Mouse (Mus musculus) intestine, embryonic 14.5 days (tissue): ENCODE measurements around the gene Rreb1. TPM values are rescaled to one million over a fixed set of nuclear protein-coding genes. Genes with fewer than 3 reads are reported as not detected.

ENCODE experiments used
- ATAC-seq: fragments of 200-750 bp; cut with Nextera tagmentation; replicated peaks from 2 replicates; pipeline ENCODE4 v1.8.0; 2017; ENCODE audit warnings: low read depth, moderate number of reproducible peaks, moderate TSS enrichment, moderate library complexity; ENCODE audit not compliant: low FRiP score, low TSS enrichment
- DNase-seq: peaks from one replicate; pipeline ENCODE4 v3.0.0-alpha.2; 2018; ENCODE audit warnings: low spot score
- H3K27ac ChIP-seq: fragments of 300-500 bp; sonication (generic); 2 replicates; pipeline ENCODE4 v1.5.1; 2014; ENCODE audit warnings: low read depth, mild to moderate bottlenecking, control low read depth
- H3K27me3 ChIP-seq: fragments of 300-500 bp; sonication (generic); replicated peaks from 2 replicates; pipeline ENCODE4 v1.6.1; 2014; ENCODE audit warnings: low read length, control low read depth; ENCODE audit not compliant: control insufficient read depth, insufficient read depth
- H3K36me3 ChIP-seq: fragments of 300-500 bp; sonication (generic); 2 replicates; pipeline ENCODE4 v1.6.1; 2014; ENCODE audit warnings: low read length, control low read depth; ENCODE audit not compliant: control insufficient read depth, insufficient read depth
- H3K4me1 ChIP-seq: fragments of 300-500 bp; sonication (generic); replicated peaks from 2 replicates; pipeline ENCODE4 v1.6.1; 2014; ENCODE audit warnings: low read length, control low read depth, mixed read lengths; ENCODE audit not compliant: control insufficient read depth, insufficient read depth
- H3K4me2 ChIP-seq: fragments of 300-500 bp; sonication (generic); 2 replicates; pipeline ENCODE4 v1.6.1; 2014; ENCODE audit warnings: low read length
- H3K4me3 ChIP-seq: fragments of 300-500 bp; sonication (generic); 2 replicates; pipeline ENCODE4 v1.5.1; 2014; ENCODE audit warnings: low read depth, low read length, control low read depth, mixed read lengths
- H3K9ac ChIP-seq: fragments of 300-500 bp; sonication (generic); 2 replicates; pipeline ENCODE4 v1.6.1; 2014; ENCODE audit warnings: mild to moderate bottlenecking, low read length
- H3K9me3 ChIP-seq: fragments of 300-500 bp; sonication (generic); 2 replicates; pipeline ENCODE4 v1.6.1; 2016; ENCODE audit warnings: low read length, control low read depth; ENCODE audit not compliant: control insufficient read depth
- WGBS: fragments of 180-500 bp; shearing (Covaris S2); extraction: QIAGEN DNeasy Blood & Tissue Kit; methylation state at CpG from one replicate; pipeline ENCODE4 v1.1.7; 2014; 5-methylcytosine and 5-hydroxymethylcytosine counted together
- polyA plus RNA-seq: library from polyadenylated mRNA; unstranded; fragments of >200 nt; fragmentation: Nextera tagmentation; extraction: Ambion mirVana; gene quantifications from 2 replicates; pipeline ENCODE4 v1.2.1, GENCODE M21; 2014

The Rreb1 gene
- polyA plus RNA-seq, 1 experiment from 2014 or later: 20.3 TPM

DNA sequence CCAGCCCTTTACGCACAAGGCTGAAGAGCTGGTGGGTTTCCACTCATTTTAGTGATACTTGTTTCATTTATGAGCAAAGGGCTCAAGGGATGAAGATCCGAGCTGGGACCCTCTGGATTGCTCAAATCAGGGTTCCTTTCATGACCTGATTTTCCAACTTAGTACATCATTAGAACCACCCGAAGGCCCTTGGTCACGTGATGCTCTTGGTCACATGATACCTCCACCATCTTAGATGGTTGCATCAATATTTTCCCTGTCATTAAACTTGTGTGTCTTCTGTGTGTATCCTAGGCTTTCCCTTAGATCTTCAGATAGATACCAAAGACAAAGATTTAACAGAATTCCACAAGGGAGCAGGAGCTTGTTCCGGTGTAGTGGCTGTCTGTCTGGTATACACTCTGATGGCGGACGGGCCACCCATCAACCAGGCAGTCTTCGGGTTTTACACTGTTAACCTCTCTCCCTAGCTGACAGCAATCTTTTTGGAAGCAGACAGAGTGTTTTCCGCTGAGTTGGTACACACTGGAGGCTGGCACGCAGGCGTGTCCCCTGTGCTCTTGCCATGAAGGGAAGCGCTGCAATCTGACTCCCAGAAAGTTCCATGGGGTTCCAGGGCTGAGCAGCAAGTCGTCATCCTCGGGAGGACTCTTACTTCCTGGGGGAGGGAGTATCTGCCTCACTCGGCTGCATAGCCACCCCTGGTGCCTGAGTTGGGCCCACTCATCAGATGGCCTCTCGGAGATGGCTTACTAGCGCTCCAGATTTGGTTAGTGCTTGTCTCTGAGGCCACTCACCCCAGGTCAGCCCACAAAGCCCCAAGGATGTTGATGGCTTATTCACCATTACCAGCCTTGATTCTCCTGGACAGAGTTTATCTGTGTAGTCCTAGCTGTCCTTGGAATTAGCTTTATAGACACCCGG is 60.3 kb downstream of the Rreb1 start:
- DNase-seq (no peak), ATAC-seq (no peak)
- H3K4me1 ChIP-seq: peaks cover 7% of the 10 kb centered on the region
- no peak overlapping the region for H3K4me2 ChIP-seq
- 90% methylated on average over 18 of the region's 18 CpGs for WGBS
- H3K9ac ChIP-seq: no peak overlapping the region
- H3K4me3 ChIP-seq: no peak overlapping the region
- no peaks in the 10 kb centered on the region for H3K9me3 ChIP-seq
- no peaks in the 10 kb centered on the region for H3K27me3 ChIP-seq
- H3K27ac ChIP-seq: no peak overlapping the region
- no peaks in the 10 kb centered on the region for H3K36me3 ChIP-seq

GRCm38 (mm10) chr13:37843241-37843640 is 65.0 kb downstream of the Rreb1 start:
- Histone ChIP-seq H3K27ac (no peak overlapping the region), H3K4me1 (no peaks in the 10 kb centered on the region; the same call in 1 of the 2 replicates), H3K4me3 (no peak overlapping the region), H3K36me3 (no peaks in the 10 kb centered on the region), H3K4me2 (no peak overlapping the region), H3K9me3 (no peaks in the 10 kb centered on the region), H3K27me3 (no peaks in the 10 kb centered on the region), H3K9ac (no peak overlapping the region)
- no peak for DNase-seq
- ATAC-seq: no peak
- WGBS: 71% methylated on average over 7 of the region's 7 CpGs

- no peaks in the 10 kb centered on the region for H3K9me3 ChIP-seq
- H3K4me1 ChIP-seq: no peaks in the 10 kb centered on the region; the same call in 1 of the 2 replicates
- no peak overlapping the region for H3K27ac ChIP-seq
- no peak overlapping the region for H3K4me2 ChIP-seq
- 72% methylated on average over 10 of the region's 10 CpGs for WGBS
- no peak overlapping the region for H3K9ac ChIP-seq
- DNase-seq: no peak
- no peak overlapping the region for H3K4me3 ChIP-seq
- H3K36me3 ChIP-seq: no peaks in the 10 kb centered on the region
- no peaks in the 10 kb centered on the region for H3K27me3 ChIP-seq
- no peak for ATAC-seq
Observed at GRCm38 (mm10) chr13:37843844-37844243, 65.6 kb downstream of the Rreb1 start.

DNA sequence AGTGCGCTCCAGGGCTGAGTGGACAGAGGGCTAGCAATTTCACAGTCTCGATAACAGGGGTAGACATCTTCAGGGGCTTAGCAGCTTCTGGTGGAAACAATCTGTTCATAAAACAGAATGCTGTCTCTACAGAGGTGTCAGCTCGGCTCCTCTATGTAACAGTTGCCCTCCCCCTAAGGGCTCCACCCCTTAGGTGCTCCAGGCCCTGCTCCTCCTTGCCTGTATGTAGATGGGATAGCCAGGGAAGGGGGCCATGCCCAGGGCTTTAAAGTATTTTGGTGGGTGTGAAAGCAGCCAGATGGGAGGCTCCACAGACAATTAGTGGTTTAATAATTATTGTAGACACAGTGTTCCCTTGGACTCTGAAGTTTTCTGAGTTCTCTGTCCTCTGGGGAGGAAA is 67.0 kb downstream of the Rreb1 start:
- Histone ChIP-seq H3K9ac (no peak overlapping the region), H3K36me3 (no peaks in the 10 kb centered on the region), H3K4me2 (no peak overlapping the region), H3K27ac (no peak overlapping the region), H3K4me3 (no peak overlapping the region), H3K9me3 (no peaks in the 10 kb centered on the region), H3K4me1 (no peaks in the 10 kb centered on the region; the same call in 1 of the 2 replicates), H3K27me3 (no peaks in the 10 kb centered on the region)
- ATAC-seq (no peak), DNase-seq (no peak)
- 63% methylated on average over 3 of the region's 3 CpGs for WGBS

- H3K4me1 ChIP-seq: no peaks in the 10 kb centered on the region; the same call in 1 of the 2 replicates
- DNase-seq (no peak), ATAC-seq (no peak)
- no peak overlapping the region for H3K4me3 ChIP-seq
- no peaks in the 10 kb centered on the region for H3K9me3 ChIP-seq
- H3K4me2 ChIP-seq: no peak overlapping the region
- H3K36me3 ChIP-seq: no peaks in the 10 kb centered on the region
- no peak overlapping the region for H3K9ac ChIP-seq
- no peaks in the 10 kb centered on the region for H3K27me3 ChIP-seq
- WGBS: 77% methylated on average over 7 of the region's 7 CpGs
- H3K27ac ChIP-seq: no peak overlapping the region
Observed at GRCm38 (mm10) chr13:37845641-37846040, 67.4 kb downstream of the Rreb1 start.

DNA sequence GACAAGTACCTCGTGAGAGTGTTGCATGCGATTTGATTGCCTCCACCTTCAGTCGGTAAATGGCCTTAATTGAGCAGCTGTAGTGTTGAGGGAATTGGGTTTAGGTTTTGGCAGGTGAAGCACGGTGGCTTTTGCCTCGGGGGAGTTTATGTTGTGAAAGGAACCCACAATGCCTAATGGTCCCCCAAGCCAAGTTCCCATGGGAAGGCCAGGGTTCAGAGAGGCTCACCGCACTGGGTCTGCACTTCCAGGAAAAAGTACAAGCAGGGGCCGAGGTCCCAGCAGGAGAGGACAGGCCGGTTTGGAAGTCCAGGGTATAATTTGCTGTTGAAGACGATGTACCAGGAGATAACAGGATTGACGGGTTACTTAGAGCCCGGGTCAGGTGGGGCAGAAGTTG is 68.3 kb downstream of the Rreb1 start:
- Histone ChIP-seq H3K9me3 (no peaks in the 10 kb centered on the region), H3K27ac (no peak overlapping the region), H3K4me1 (no peaks in the 10 kb centered on the region; the same call in 1 of the 2 replicates), H3K27me3 (no peaks in the 10 kb centered on the region), H3K4me2 (no peak overlapping the region), H3K9ac (no peak overlapping the region), H3K4me3 (no peak overlapping the region), H3K36me3 (no peaks in the 10 kb centered on the region)
- ATAC-seq: no peak
- WGBS: 71% methylated on average over 11 of the region's 11 CpGs
- no peak for DNase-seq

DNA sequence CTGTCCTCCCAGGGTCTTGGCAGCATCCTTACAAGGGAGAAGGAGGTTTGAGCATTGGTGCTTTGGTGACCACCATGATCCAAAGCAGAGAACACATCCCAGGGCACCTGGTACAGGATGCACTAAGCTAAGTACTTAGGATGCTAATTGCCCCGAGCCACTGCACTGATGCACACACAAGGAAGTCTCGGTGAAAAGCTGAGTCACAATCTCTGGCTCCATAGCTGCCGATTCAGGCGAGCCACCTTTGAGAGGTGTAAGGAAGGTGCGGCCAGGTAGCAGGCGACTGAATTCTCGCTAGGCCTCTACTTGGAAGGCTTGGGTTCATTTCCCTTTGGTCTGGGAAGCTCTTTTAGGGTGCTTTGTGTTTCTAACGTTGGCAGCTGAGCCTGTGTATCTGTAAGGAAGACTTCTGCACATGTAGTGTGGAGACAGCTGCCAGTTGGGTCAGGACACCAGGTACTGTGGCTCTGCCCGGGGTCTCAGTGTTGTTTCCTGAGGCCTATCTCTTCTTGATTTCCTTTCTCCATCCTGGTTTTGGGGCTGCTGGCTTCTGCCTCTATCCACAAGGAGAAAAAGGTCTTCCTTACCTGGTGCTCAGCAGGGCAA is 68.9 kb downstream of the Rreb1 start:
- no peak overlapping the region for H3K27ac ChIP-seq
- no peak overlapping the region for H3K9ac ChIP-seq
- ATAC-seq: no peak
- WGBS: 71% methylated on average over 9 of the region's 9 CpGs
- no peaks in the 10 kb centered on the region; the same call in 1 of the 2 replicates for H3K4me1 ChIP-seq
- no peaks in the 10 kb centered on the region for H3K27me3 ChIP-seq
- DNase-seq: no peak
- no peak overlapping the region for H3K4me2 ChIP-seq
- H3K9me3 ChIP-seq: no peaks in the 10 kb centered on the region
- H3K36me3 ChIP-seq: no peaks in the 10 kb centered on the region
- H3K4me3 ChIP-seq: no peak overlapping the region

DNA sequence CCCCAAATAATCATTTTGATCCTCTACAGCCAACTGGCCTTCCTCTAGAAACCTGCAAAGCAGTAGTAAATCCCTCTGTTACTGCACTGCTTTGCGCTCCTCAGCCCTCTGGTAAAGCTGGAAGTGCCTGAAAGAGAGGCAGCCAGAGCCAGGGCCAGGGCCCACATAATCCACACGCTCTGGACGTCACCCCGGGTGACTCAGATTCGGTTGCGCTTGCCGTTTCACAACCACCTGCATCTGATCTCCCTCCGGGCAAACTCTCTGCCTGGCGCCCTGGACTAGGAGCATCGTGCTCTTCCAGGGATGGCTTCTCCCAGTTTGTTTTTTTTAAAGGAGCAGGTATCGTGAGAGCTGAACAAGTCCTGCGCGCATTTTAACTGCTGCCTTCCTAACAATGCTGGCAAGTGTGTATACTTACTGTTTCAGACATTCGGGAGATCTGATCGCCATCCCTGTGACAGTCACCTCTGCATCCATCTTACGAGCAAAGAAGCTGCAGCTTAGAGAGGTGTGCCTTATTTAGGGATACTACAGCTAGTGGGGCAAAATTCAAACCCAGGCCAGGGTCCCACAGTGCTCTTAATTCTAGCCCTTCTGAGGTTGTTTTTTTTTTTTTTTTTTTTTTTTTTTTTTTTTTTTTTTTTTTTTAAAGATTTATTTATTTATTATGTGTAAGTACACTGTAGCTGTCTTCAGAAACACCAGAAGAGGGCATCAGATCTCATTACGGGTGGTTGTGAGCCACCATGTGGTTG is 69.6 kb downstream of the Rreb1 start:
- no peak for ATAC-seq
- Histone ChIP-seq H3K36me3 (no peaks in the 10 kb centered on the region), H3K27ac (no peak overlapping the region), H3K9ac (no peak overlapping the region), H3K27me3 (no peaks in the 10 kb centered on the region), H3K9me3 (no peaks in the 10 kb centered on the region), H3K4me2 (no peak overlapping the region), H3K4me3 (no peak overlapping the region), H3K4me1 (peaks cover 5% of the 10 kb centered on the region)
- WGBS: 72% methylated on average over 16 of the region's 17 CpGs
- no peak for DNase-seq
